Mouse (Mus musculus) splenic B cell, adult 2 months (primary cell): ENCODE data around the gene Olfr978.
"Not testable (repeated sequence)": the region's sequence is repeated elsewhere in the genome, so short reads cannot be mapped to it uniquely, and the experiment has no call there.

Source experiments
- DNase-seq: peaks from one replicate; pipeline ENCODE4 v3.0.0-alpha.2; 2011; ENCODE audit warnings: low read depth, low spot score
- H3K27me3 ChIP-seq: 2 replicates; pipeline ENCODE4 v1.6.1; 2012; ENCODE audit warnings: mild to moderate bottlenecking, low read length, moderate library complexity, mixed read lengths; ENCODE audit not compliant: control insufficient read depth, poor library complexity, insufficient read depth, severe bottlenecking
- H3K36me3 ChIP-seq: 2 replicates; pipeline ENCODE4 v1.6.1; 2012; ENCODE audit warnings: mild to moderate bottlenecking, low read length, moderate library complexity, mixed read lengths; ENCODE audit not compliant: control insufficient read depth, poor library complexity, insufficient read depth, severe bottlenecking

The Olfr978 gene

GRCm38 (mm10) chr9:39991813-39992212, at the start of gene Olfr978:
Gene Olfr978, plus strand, starts transcription at chr9:39992113.
- no peaks in the 10 kb centered on the region for H3K36me3 ChIP-seq
- H3K27me3 ChIP-seq: no peaks in the 10 kb centered on the region
- no peak for DNase-seq

GRCm38 (mm10) chr9:39951946-39952345, 40.0 kb upstream of the Olfr978 start, which contains the start of gene Olfr975:
Gene Olfr975, minus strand, starts transcription at chr9:39952046.
- no peak for DNase-seq
- no peaks in the 10 kb centered on the region for H3K36me3 ChIP-seq
- H3K27me3 ChIP-seq: no peaks in the 10 kb centered on the region

GRCm38 (mm10) chr9:39961033-39961432, 30.9 kb upstream of the Olfr978 start, which contains the start of gene Olfr976:
Gene Olfr976, minus strand, starts transcription at chr9:39961133.
- H3K27me3 ChIP-seq, DNase-seq, H3K36me3 ChIP-seq: not testable (repeated sequence)

- not testable (repeated sequence) for H3K27me3 ChIP-seq, H3K36me3 ChIP-seq, DNase-seq
These were observed 15.2 kb upstream of the Olfr978 start for GRCm38 (mm10) chr9:39976581-39977145.

- no peak for DNase-seq
- no peaks in the 10 kb centered on the region for H3K36me3 ChIP-seq
- no peaks in the 10 kb centered on the region for H3K27me3 ChIP-seq
These were observed 11.5 kb downstream of the Olfr978 start, which contains the start of gene Olfr979 for GRCm38 (mm10) chr9:40003365-40003764. Gene Olfr979, minus strand, starts transcription at chr9:40003465.

GRCm38 (mm10) chr9:40009482-40009881, 17.6 kb downstream of the Olfr978 start, which contains the start of gene Olfr980:
Gene Olfr980, minus strand, starts transcription at chr9:40009582.
- H3K36me3 ChIP-seq: no peaks in the 10 kb centered on the region
- H3K27me3 ChIP-seq: no peaks in the 10 kb centered on the region
- DNase-seq: no peak

GRCm38 (mm10) chr9:40021164-40021563, 29.3 kb downstream of the Olfr978 start, which contains the start of gene Olfr981:
Gene Olfr981, plus strand, starts transcription at chr9:40021464.
- Histone ChIP-seq H3K27me3 (no peaks in the 10 kb centered on the region), H3K36me3 (no peaks in the 10 kb centered on the region)
- no peak for DNase-seq
